Mouse (Mus musculus) CD4-positive helper T cell, adult 2 months (primary cell): Measurements from ENCODE around the gene Wfdc11.
"Not testable (repeated sequence)": the region's sequence is repeated elsewhere in the genome, so short reads cannot be mapped to it uniquely, and the experiment has no call there.

Source experiments
- DNase-seq: peaks from one replicate; pipeline ENCODE4 v3.0.0-alpha.2; 2012; ENCODE audit warnings: low read depth, missing footprints, low spot score

Wfdc11 gene

GRCm38 (mm10) chr2:164673987-164674386 is at the start of gene Wfdc11:
TSS of gene Wfdc11 (minus strand) at chr2:164674087.
- no peak for DNase-seq

- DNase-seq: no peak
Observed at GRCm38 (mm10) chr2:164723276-164723675, 49.4 kb upstream of the Wfdc11 start.

- DNase-seq: not testable (repeated sequence)
Observed at GRCm38 (mm10) chr2:164716194-164716786, 42.4 kb upstream of the Wfdc11 start.

DNA sequence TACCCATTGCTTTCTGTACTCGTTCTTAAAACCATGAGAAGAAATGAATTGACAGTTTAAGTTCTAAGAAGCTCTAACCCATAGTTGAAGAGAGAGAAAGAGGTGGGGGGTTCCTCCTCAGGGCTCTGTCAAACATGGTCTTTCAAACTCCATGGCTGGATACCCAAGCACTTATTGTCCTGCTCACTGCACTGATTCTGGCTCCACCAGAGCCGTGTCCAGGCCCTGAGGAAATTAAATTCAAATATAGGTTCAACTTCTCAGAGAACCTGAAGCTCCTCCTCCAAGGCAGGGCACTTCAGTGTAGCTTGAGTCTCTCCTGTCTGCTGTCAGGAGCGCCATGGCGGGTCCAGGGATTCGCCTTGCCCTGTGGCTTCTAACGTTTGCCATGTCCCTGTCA is 41.1 kb upstream of the Wfdc11 start, which contains the start of gene Spint5:
Gene Spint5 (plus strand): TSS at position 301 of the 400 bp plus-strand sequence.
- no peak for DNase-seq

DNA sequence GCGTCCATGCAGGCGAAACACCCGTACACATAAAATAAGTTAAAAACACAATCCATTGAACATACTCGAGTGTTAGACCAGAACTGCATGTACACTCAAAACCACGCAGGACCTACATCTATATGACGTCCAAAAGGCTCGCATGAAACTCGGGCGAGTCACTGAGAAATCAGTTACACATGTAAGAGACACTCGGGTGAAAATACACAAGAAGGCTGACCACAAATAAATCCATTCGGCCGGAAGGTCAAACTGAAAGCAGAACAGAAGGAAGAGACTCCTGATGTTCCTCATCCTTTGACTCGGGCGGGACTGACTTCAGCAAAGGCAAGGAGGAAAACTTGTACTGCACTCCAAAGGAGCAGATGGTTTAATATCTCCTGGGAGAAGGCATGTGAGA is 32.1 kb upstream of the Wfdc11 start:
- no peak for DNase-seq

DNA sequence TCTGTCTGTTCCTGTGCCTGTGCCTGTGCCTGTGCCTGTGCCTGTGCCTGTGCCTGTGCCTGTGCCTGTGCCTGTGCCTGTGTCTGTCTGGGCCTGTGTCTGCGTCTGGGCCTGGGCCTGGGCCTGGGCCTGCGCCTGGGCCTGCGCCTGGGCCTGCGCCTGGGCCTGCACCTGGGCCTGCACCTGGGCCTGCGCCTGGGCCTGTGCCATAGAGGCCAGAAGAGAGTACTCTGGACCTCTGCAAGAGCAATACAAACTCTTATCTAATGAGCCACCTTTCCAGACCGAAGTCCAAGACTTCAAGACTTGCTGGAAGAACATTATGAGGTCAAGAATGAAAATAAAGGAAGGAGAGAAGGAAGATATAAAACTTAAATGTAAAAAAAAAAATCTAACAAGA is 31.4 kb upstream of the Wfdc11 start:
- DNase-seq: no peak

DNA sequence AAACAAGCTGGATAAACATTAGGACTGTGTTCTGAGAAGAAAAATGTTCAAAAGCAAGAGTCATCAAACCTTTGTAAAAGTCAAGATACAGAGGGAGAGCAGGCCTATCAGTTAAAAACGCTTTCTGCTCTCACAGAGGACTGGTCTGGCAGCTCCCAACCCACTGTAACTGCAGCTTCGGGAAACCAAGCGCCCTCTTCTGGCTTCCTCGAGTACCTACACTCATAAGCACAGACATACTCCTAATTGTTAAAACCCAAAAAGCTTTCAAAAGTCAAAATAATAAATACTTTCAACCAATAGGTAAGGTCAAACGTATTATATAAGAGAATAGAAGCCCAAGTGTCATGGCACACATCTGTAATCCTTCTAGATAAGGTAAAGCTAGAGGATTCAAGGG is 30.3 kb upstream of the Wfdc11 start:
- no peak for DNase-seq

DNA sequence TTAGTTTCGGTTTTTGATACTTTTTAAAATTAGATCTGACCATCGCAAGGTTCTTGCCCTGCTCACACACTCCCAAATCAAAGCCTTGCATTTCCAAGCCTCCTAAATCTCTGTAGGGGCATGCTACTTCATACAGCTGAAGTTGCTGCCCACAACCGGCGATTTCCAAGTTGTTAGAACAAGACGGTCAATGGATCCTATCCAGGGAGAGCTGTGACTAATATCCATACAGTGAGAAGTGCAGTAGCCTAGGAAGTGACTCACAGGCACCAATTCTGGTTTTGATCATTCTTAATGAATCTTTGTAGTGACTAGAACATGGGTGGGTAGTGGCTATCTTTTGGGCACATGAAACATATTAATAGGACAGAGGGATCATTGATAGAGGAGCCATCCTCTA is 27.9 kb upstream of the Wfdc11 start:
- no peak for DNase-seq

GRCm38 (mm10) chr2:164700959-164701358 is 27.1 kb upstream of the Wfdc11 start:
- DNase-seq: no peak

GRCm38 (mm10) chr2:164698201-164698600 is 24.3 kb upstream of the Wfdc11 start, which contains the start of gene Spint4:
TSS of gene Spint4 (plus strand) at chr2:164698501.
- DNase-seq: no peak

GRCm38 (mm10) chr2:164684807-164685206 is 10.9 kb upstream of the Wfdc11 start, which contains the start of gene Wfdc13:
TSS of gene Wfdc13 (plus strand) at chr2:164685107.
- no peak for DNase-seq

DNA sequence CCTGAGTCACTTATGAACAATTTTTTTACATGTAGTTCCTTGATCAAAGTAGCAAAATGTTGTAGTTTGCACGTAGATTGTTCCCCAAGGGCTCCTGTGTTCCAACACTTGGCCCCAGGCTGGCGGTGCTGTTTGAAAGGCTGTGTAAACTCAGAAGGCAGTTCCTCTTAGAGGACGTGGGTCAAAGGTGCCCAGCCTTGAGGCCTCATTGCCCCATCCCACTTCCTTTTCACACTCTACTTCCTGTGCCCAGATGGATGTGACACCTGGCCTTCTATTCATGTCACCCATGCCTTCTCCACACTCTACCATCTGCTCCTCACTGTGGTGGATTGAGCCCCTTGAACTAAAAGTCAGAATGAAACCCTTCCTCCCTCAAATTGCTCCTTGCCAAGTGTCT is 6.0 kb upstream of the Wfdc11 start:
- no peak for DNase-seq

DNA sequence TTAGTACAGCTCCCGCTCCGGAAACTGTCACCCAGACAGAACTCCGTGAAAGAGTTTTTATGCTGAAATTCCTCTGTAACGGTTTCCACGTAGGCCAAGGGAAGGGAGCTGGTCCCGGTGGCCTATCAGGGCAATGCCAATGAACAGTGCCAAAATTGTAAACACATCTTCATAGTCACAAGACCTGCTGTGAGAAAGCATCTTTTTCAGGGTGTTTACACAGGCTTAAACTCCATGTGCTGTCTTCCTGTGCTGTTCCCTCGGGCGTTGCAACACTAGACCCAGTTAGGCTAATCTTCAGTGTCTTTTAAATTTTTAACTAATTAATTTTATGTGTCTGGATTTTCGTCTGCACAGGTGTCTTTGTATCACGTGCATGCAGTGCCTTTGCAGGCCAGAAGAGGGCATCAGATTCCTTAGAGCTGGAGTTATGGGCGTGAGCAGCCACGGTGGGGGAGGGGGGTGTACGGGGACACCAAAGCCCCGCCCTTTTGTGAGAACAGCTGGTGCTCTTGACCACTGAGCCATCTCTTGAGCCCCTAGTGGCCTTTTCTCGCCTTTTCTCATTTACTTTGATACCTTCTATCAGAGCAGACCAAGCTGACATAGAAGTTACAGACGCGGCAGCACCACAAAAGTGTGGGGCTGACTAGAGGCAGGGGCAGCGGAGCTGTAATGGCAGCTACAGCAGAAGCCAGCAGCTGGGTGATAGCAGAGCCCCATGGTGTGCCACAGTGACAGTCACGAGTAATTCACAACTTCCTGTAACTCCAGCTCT is 5.2 kb upstream of the Wfdc11 start:
- DNase-seq: peak; percentile 57

DNA sequence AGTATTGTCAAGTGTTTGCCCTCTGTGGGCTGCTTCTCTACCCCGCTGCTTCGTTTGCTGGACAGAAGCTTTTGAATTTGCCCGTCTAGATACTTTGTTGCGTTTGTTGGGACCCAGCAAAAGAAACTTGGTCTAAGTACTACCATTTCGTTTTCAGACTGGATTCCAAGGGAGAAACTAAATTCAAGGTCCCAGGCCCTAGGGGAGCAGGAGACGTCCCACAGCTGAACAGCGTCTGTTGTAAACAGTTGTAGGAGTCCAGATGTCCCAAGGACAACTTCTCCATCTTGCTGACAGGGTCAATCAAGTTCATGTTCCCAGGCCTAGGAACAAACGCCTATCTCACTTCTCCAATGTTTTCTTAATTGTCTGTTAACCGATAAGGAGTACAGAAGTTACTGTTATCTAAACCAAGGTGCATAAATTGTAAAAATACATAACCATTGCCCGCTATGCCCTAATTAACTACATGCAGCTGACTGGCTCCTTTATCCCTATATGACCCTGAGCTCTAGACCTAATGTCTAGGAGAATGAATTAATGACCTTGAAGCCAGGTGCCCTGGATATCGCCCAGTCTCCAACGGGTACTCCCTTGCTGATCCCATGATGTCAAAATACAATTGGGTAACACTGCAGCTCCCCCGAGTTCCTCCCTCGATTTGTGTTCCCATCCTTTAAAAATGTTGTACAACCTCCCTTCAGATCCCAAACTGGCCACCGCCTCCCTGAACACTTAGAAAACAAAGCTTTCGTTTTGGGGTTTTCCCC is 3.2 kb upstream of the Wfdc11 start:
- no peak for DNase-seq

DNA sequence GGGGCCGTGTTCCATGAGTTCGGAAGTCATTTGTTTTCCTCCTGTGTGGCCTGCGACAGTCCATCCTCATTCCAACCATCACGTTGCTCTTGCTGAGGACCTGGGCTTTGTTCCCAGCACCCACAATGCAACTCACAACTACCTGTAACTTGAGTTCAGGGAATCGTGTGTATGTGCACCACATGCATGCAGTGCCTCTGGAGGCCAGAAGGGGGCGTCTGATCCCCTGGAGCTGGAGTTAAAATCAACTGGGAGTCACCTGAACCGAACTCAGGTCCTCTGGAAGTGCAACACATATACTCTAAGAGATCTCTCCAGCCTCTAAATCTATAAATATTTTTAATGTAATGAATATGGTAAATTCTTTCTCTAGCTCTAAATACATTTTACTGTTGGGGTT is 2.2 kb upstream of the Wfdc11 start:
- no peak for DNase-seq

DNA sequence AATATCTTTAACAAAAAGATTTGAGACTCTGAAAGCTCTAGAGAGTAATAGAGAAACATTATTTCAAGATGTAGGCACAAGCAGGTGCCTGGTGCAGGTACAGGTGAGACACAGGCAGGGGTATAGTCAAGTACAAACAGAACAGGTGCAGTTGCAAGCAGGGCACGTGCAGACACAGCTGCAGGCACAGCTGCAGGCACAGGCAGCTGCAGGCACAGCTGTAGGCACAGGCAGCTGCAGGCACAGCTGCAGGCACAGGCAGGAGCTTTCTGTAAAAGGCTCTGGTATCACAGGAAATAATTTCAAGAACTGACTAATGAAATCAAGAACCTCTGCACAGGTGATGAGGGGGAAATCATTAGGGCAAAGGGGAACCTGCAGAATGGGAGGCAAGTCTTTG is 2.9 kb downstream of the Wfdc11 start:
- no peak for DNase-seq

- DNase-seq: no peak
Observed at GRCm38 (mm10) chr2:164670261-164670660, 3.6 kb downstream of the Wfdc11 start.

DNA sequence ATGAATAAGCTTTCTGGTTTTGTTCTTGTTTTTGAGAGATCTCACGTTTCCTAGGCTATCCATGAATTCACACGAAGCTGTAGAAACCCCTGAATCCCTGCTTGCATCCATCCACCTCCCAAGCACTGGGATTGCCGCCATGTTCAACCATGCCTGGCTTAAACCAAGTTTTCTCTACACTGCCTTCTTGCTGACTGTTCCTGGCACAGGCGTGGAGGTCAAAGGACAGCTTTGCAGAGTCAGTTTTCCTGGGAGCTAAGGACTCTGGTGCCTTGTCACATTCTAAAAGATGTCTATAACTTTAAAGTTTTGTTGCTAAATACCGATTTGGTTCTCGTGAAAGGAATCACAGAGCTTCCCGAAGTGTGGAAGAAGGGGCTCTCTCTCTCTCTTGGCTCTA is 9.0 kb downstream of the Wfdc11 start:
- DNase-seq: no peak

DNA sequence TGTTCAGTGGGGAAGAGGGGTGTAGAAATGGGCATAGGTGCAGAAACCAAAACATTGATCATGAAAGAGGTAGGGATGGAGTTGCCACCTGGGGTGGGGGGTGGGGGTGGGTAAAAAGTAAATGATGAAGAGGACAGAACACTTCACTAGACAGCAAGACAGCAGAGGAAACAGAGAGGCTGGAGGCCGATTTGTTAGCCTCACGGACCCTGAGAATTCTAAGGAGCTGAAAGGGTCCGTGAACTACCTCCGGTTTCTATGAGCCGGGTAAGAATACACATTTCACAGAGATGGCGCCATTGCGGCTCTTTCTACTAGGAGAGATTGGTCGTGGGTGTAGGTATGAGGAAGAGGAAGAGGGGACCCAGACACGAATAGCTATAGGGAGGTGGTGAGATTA is 17.4 kb downstream of the Wfdc11 start, which contains the start of gene Wfdc9:
Gene Wfdc9 (minus strand): TSS at position 101 of the 400 bp plus-strand sequence.
- DNase-seq: no peak

DNA sequence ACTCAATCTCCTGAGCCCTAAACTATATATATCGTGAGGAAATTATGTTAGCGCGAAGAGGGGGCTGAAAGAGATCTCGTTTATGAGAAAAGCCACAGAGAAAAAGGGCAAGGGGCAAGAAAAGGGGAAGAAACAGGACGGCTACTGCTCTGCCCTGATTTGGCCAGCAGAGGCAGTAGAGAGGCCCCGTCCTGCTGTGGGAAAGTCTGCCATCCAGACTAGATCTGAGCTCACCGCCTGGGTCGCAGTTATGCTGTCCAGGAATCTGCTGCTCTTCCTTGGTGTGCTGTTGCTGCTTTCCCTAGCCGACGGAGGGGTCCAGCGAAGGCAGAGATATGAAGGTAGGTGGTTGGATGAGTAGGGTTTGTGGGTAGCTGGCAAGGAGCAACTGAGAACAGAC is 18.0 kb downstream of the Wfdc11 start, which contains the start of gene Wfdc10:
Gene Wfdc10 (plus strand): TSS at position 189 of the 400 bp plus-strand sequence.
- DNase-seq: no peak

DNA sequence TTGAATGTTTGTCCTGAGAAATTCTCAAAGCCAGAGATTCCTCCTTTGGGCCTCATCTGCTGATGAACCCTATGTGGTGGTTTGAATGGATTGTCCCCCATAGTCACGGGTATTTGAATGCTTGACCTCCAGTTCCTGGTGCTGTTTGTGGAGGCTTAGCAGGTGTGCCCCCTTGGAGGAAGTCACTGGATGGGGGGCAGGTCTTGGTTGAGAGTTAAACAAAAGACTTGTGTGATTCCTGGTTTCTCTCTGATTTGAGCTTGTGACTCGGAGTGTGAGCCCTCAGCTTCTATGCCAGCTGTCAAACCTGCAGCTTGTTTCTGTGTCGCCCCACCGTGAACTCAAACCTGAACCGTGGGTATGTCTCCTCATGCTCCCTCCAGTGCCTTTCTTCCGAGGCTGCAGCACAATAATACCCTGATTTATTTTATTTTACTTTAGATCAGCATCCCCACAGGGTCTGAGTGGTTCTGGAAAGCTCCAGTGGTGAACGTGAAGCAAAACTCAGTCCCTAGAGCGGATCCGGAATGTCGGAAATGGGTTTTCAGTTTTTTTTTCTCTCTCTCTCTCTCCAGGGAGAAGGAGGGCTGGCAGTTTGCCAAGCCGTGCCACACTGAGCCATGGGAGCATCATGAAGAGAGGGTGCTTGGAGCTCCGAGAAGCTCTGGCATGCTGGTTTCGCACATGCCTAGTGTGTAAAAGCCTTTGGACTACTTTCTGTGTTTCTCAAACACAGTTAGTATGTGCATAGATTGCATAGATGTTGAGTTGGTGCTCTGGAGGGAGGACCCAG is 31.8 kb downstream of the Wfdc11 start:
- no peak for DNase-seq
